Comparison of ENCODE assay signal across 21 mouse cellular contexts in genomic region chr6:73676979-73677378, GRCm38 (mm10).
DNase-seq lines count a peak whose midpoint lies in the region; ATAC-seq lines count a peak whose summit lies in the region.
"Had no signal": no experiment of that assay in that cellular context is flagged by ENCODE, and none has a peak within 500 bp of the region (broad histone marks: within the 10 kb centered on the region; RNA-seq: fewer than 3 reads in every experiment).

No protein-coding gene starts in this region.

- peak; percentile 93 for ATAC-seq in frontal cortex, adult (ENCODE audit: low TSS enrichment)
- ATAC-seq: activated CD4-positive, CD25-positive, alpha-beta regulatory T cell, adult 4 months; CD4-positive, CD25-positive, alpha-beta regulatory T cell, adult 4 months; Patski had no signal

- DNase-seq in frontal cortex, postnatal 14 days (ENCODE audit: low spot score in 2 of 2), result no peak
- DNase-seq in right cerebral cortex, adult 18-20 months, result peak; percentile 10
- DNase-seq in right cerebral cortex, adult 2 months (ENCODE audit: low spot score in 2 of 2), result no peak
- peak; percentile 39 for DNase-seq in brain, adult 2 months (ENCODE audit: low read depth, low spot score)
- DNase-seq in telencephalon, adult 2 months (ENCODE audit: low read depth, low spot score), result peak; percentile 17
- DNase-seq in gastrocnemius, postnatal 10 days, result no peak
- no peak for DNase-seq in left cerebral cortex, adult 9 months (ENCODE audit: low spot score in 2 of 2)
- DNase-seq: adrenal gland, adult 2 months; adrenal gland, adult 8-10 months; adrenal gland, postnatal 10 days; adrenal gland, postnatal 14 days; adrenal gland, postnatal 25 days; adrenal gland, postnatal 36 days; B cell, adult 2 months; cerebellum, adult 11 months; cerebellum, adult 11-12 months; cerebellum, adult 18-20 months had no signal

Comparison
In these comparisons a context has a peak if more than half of its experiments do, and no peak if none do; other contexts are left out.
1. DNase-seq: peak in right cerebral cortex, adult 18-20 months (single experiment), brain, adult 2 months (single experiment) and telencephalon, adult 2 months (single experiment); none in frontal cortex, postnatal 14 days (0 of 2), right cerebral cortex, adult 2 months (0 of 2), gastrocnemius, postnatal 10 days (single experiment) and left cerebral cortex, adult 9 months (0 of 2).